Mouse (Mus musculus) midbrain, embryonic 16.5 days (tissue): Measurements from ENCODE around the gene Camk1d. TPM values are rescaled to one million over a fixed set of nuclear protein-coding genes. Genes with fewer than 3 reads are reported as not detected.

Experiments used
- ATAC-seq: fragments of 200-750 bp; cut with Nextera tagmentation; 2 replicates; pipeline ENCODE4 v1.8.0; 2017; ENCODE audit warnings: moderate TSS enrichment
- H3K27ac ChIP-seq: fragments of 300-500 bp; sonication (generic); 2 replicates; pipeline ENCODE4 v1.5.1; 2014; ENCODE audit warnings: mild to moderate bottlenecking, low read length, mixed read lengths
- H3K27me3 ChIP-seq: fragments of 300-500 bp; sonication (generic); 2 replicates; pipeline ENCODE4 v1.6.1; 2014; ENCODE audit warnings: low read depth, low read length, mixed read lengths; ENCODE audit not compliant: control insufficient read depth, insufficient read depth
- H3K36me3 ChIP-seq: fragments of 300-500 bp; sonication (generic); 2 replicates; pipeline ENCODE4 v1.6.1; 2014; ENCODE audit warnings: mild to moderate bottlenecking, low read length, moderate library complexity, mixed read lengths; ENCODE audit not compliant: control insufficient read depth, insufficient read depth
- H3K4me1 ChIP-seq: fragments of 300-500 bp; sonication (generic); 2 replicates; pipeline ENCODE4 v1.6.1; 2014; ENCODE audit warnings: mild to moderate bottlenecking, low read length, mixed read lengths; ENCODE audit not compliant: control insufficient read depth, insufficient read depth
- H3K4me2 ChIP-seq: fragments of 300-500 bp; sonication (generic); 2 replicates; pipeline ENCODE4 v1.6.1; 2014; ENCODE audit warnings: mild to moderate bottlenecking, low read length, mixed read lengths
- H3K4me3 ChIP-seq: fragments of 300-500 bp; sonication (generic); 2 replicates; pipeline ENCODE4 v1.5.1; 2014; ENCODE audit warnings: low read depth, mild to moderate bottlenecking, low read length, moderate library complexity, mixed read lengths
- H3K9ac ChIP-seq: fragments of 300-500 bp; sonication (generic); 2 replicates; pipeline ENCODE4 v1.6.1; 2014; ENCODE audit warnings: low read depth, low read length, mixed read lengths
- H3K9me3 ChIP-seq: fragments of 300-500 bp; sonication (generic); replicated peaks from 2 replicates; pipeline ENCODE4 v1.6.1; 2014; ENCODE audit warnings: mild to moderate bottlenecking, low read length, mixed read lengths; ENCODE audit not compliant: control insufficient read depth, poor library complexity, severe bottlenecking
- WGBS: fragments of 180-500 bp; shearing (Covaris S2); extraction: QIAGEN DNeasy Blood & Tissue Kit; methylation state at CpG from one replicate; pipeline ENCODE4 v1.1.7; 2014; 5-methylcytosine and 5-hydroxymethylcytosine counted together
- polyA plus RNA-seq: library from polyadenylated mRNA; unstranded; fragments of >200 nt; fragmentation: Nextera tagmentation; extraction: Ambion mirVana; gene quantifications from 2 replicates; pipeline ENCODE4 v1.2.1, GENCODE M21; 2015

The Camk1d gene
- polyA plus RNA-seq, 1 experiment from 2014 or later: 7.7 TPM

DNA sequence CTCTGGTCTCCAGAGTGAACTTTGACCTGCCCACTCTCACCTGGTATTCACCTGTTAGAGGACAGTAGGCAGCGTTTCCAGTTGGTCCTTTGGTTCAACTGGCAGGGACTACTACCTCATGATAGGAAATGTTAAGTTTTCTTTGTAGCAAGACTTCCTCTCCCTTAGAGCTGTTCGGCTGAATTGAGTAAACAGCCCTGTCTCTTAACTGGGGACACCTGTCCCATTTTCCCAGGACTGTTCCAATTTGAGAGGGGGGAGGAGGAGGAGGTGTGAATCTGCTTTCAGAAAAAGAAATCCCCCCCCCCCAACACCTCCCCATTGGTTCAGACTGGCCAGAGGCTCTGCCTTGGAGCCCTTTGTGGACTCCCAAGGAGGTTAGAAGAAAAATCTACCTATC lies 1.2 kb upstream of the Camk1d start:
- Histone ChIP-seq H3K9me3 (peaks cover 5% of the 10 kb centered on the region; the same call in 1 of the 2 replicates), H3K4me2 (peak overlapping the region; percentile 98), H3K4me3 (peak overlapping the region; percentile 65), H3K9ac (no peak overlapping the region), H3K27me3 (peaks cover 10% of the 10 kb centered on the region), H3K4me1 (peaks cover 15% of the 10 kb centered on the region; the same call in 1 of the 2 replicates), H3K27ac (no peak overlapping the region), H3K36me3 (no peaks in the 10 kb centered on the region)
- 35% methylated on average over 2 of the region's 2 CpGs for WGBS
- ATAC-seq: no peak

GRCm38 (mm10) chr2:5715054-5715410 lies 717 bp upstream of the Camk1d start:
- Histone ChIP-seq H3K36me3 (no peaks in the 10 kb centered on the region), H3K9me3 (peaks cover 5% of the 10 kb centered on the region; the same call in 1 of the 2 replicates), H3K9ac (peak overlapping the region; percentile 79), H3K27ac (peak overlapping the region; percentile 70), H3K4me2 (peak overlapping the region; percentile 98), H3K4me1 (peaks cover 15% of the 10 kb centered on the region; the same call in 1 of the 2 replicates), H3K27me3 (peaks cover 10% of the 10 kb centered on the region), H3K4me3 (peak overlapping the region; percentile 65)
- WGBS: under 1% methylated on average over 19 of the region's 19 CpGs
- peak; percentile 7; the same call in 1 of the 2 replicates for ATAC-seq

GRCm38 (mm10) chr2:5713325-5714210 lies 747 bp downstream of the Camk1d start:
- Histone ChIP-seq H3K4me3 (peak overlapping the region; percentile 65), H3K4me2 (peak overlapping the region; percentile 98), H3K27ac (peak overlapping the region; percentile 70), H3K36me3 (no peaks in the 10 kb centered on the region), H3K27me3 (peaks cover 10% of the 10 kb centered on the region), H3K4me1 (peaks cover 15% of the 10 kb centered on the region; the same call in 1 of the 2 replicates), H3K9me3 (peaks cover 5% of the 10 kb centered on the region; the same call in 1 of the 2 replicates), H3K9ac (peak overlapping the region; percentile 79)
- under 1% methylated on average over 49 of the region's 49 CpGs for WGBS
- peak; percentile 57 for ATAC-seq

DNA sequence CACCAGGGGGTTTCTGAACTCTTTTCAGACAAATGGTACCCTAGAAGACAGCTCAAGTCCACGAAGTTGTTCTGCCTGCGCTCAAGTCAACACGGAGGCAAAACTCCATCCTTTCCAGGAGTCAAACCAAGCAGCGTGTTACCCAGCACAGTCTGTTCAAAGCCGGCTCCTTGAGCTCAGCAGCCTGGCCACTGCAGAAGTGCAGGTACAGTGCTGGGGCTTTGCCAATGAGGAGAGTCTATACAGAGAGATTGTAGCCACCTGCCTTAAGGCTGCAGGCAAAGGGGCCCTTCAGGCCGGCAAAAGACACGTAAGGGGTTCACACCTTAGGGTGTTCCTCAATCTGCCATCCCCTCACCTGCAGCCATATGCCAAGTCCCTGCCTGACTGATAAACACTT lies 2.1 kb downstream of the Camk1d start:
- H3K4me1 ChIP-seq: peaks cover 15% of the 10 kb centered on the region; the same call in 1 of the 2 replicates
- H3K27ac ChIP-seq: no peak overlapping the region
- no peaks in the 10 kb centered on the region for H3K9me3 ChIP-seq
- peak overlapping the region; percentile 65 for H3K4me3 ChIP-seq
- H3K27me3 ChIP-seq: peaks cover 10% of the 10 kb centered on the region
- 52% methylated on average over 7 of the region's 7 CpGs for WGBS
- peak overlapping the region; percentile 98 for H3K4me2 ChIP-seq
- ATAC-seq: no peak
- H3K36me3 ChIP-seq: no peaks in the 10 kb centered on the region
- no peak overlapping the region for H3K9ac ChIP-seq

- Histone ChIP-seq H3K4me3 (no peak overlapping the region), H3K4me2 (no peak overlapping the region), H3K9ac (no peak overlapping the region), H3K36me3 (no peaks in the 10 kb centered on the region), H3K27ac (no peak overlapping the region), H3K4me1 (peaks cover 9% of the 10 kb centered on the region; the same call in 1 of the 2 replicates), H3K27me3 (peaks cover 10% of the 10 kb centered on the region), H3K9me3 (no peaks in the 10 kb centered on the region)
- no peak for ATAC-seq
- 86% methylated on average over 4 of the region's 4 CpGs for WGBS
These were observed 4.4 kb downstream of the Camk1d start for GRCm38 (mm10) chr2:5709911-5710310.

DNA sequence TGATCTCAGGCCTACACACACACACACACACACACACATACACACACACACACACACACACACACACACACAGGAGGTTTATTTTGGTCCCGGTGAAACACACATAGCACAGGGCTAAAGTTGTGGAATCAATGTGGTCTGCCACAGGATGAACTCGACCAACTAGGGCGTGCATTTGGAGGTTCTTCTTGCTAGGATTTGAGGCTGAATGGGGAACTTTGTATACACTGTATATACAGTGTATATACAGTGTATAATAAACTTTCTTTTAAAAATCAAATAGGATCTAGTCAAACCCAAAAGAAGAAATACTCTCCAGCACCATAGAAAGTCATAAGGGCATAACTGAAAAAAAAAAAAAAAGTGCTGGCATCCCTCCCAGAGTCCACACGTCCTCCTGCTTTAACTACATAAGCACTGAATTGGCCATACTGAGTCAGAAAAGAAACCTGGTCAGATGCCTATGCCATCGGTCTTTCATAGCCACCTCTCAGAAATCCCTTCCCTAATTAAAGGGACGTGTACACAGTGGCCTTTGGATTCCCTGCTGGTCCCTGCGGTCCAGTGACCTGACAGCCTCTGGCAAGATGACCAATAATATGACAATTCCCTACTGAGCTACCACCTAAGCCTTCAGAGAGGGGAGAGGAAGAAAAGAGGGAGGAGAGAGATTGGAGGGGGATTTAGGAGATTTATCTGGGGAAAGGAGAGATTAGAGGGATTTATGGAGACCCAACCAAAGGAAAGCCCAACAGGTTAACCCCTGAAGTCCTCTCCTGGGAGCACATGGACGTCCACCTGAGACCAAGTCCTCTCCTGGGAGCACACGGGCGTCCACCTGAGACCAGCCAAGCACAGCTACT lies 6.2 kb downstream of the Camk1d start:
- no peak for ATAC-seq
- Histone ChIP-seq H3K4me1 (peaks cover 9% of the 10 kb centered on the region; the same call in 1 of the 2 replicates), H3K9ac (no peak overlapping the region), H3K36me3 (no peaks in the 10 kb centered on the region), H3K9me3 (no peaks in the 10 kb centered on the region), H3K27me3 (peaks cover 10% of the 10 kb centered on the region), H3K4me2 (no peak overlapping the region), H3K27ac (no peak overlapping the region), H3K4me3 (no peak overlapping the region)
- WGBS: 56% methylated on average over 10 of the region's 10 CpGs

- no peak overlapping the region for H3K27ac ChIP-seq
- ATAC-seq: no peak
These were observed 7.7 kb downstream of the Camk1d start for GRCm38 (mm10) chr2:5706618-5707017.

DNA sequence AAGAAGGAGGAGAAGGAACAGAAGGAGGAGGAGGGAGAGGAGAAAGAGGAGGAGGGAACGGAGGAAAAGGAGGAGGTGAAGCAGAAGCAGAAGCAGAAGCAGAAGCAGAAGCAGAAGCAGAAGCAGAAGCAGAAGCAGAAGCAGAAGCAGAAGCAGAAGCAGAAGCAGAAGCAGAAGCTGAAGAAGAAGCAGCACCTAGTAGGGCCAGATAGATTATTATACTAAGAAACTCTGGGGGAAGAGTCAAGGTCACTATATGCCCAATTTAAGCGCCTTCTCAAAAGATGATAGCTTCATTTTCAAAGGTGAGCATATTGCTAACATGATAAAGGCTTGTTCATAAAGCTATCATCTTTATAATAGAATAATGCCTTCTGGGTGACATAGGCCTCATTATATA lies 11.9 kb downstream of the Camk1d start:
- Histone ChIP-seq H3K4me3 (no peak overlapping the region), H3K36me3 (no peaks in the 10 kb centered on the region), H3K9me3 (no peaks in the 10 kb centered on the region), H3K27me3 (no peaks in the 10 kb centered on the region), H3K27ac (no peak overlapping the region), H3K4me2 (no peak overlapping the region), H3K9ac (no peak overlapping the region), H3K4me1 (no peaks in the 10 kb centered on the region)
- no peak for ATAC-seq
- 89% methylated on average over 2 of the region's 2 CpGs for WGBS

More at GRCm38 (mm10) chr2:5706618-5707017, 7.7 kb downstream of the Camk1d start:
- Histone ChIP-seq H3K4me2 (no peak overlapping the region), H3K9me3 (no peaks in the 10 kb centered on the region), H3K9ac (no peak overlapping the region), H3K4me1 (no peaks in the 10 kb centered on the region), H3K27me3 (peaks cover 2% of the 10 kb centered on the region), H3K4me3 (no peak overlapping the region), H3K36me3 (no peaks in the 10 kb centered on the region)
- 91% methylated on average over 4 of the region's 4 CpGs for WGBS
